Mouse (Mus musculus) hindbrain, embryonic 13.5 days (tissue): Measurements from ENCODE around the gene Tusc1. TPM values are rescaled to one million over a fixed set of nuclear protein-coding genes. Genes with fewer than 3 reads are reported as not detected.

Source experiments
- ATAC-seq: fragments of 200-750 bp; cut with Nextera tagmentation; 2 replicates; pipeline ENCODE4 v1.8.0; 2017; ENCODE audit warnings: moderate TSS enrichment; ENCODE audit not compliant: low FRiP score
- H3K27ac ChIP-seq: fragments of 300-500 bp; sonication (generic); 2 replicates; pipeline ENCODE4 v1.5.1; 2015; ENCODE audit warnings: inconsistent platforms, mild to moderate bottlenecking, moderate library complexity
- H3K27me3 ChIP-seq: fragments of 300-500 bp; sonication (generic); 2 replicates; pipeline ENCODE4 v1.6.1; 2015; ENCODE audit warnings: mild to moderate bottlenecking, inconsistent platforms
- H3K36me3 ChIP-seq: fragments of 300-500 bp; sonication (generic); 2 replicates; pipeline ENCODE4 v1.6.1; 2015; ENCODE audit warnings: mild to moderate bottlenecking, inconsistent platforms
- H3K4me1 ChIP-seq: fragments of 300-500 bp; sonication (generic); replicated peaks from 2 replicates; pipeline ENCODE4 v1.6.1; 2015; ENCODE audit warnings: inconsistent platforms
- H3K4me2 ChIP-seq: fragments of 300-500 bp; sonication (generic); 2 replicates; pipeline ENCODE4 v1.6.1; 2015; ENCODE audit warnings: inconsistent platforms, mild to moderate bottlenecking, moderate library complexity
- H3K4me3 ChIP-seq: fragments of 300-500 bp; sonication (generic); 2 replicates; pipeline ENCODE4 v1.5.1; 2015; ENCODE audit warnings: mild to moderate bottlenecking, inconsistent platforms
- H3K9ac ChIP-seq: fragments of 300-500 bp; sonication (generic); 2 replicates; pipeline ENCODE4 v1.6.1; 2015; ENCODE audit warnings: mild to moderate bottlenecking, inconsistent platforms
- H3K9me3 ChIP-seq: fragments of 300-500 bp; sonication (generic); 2 replicates; pipeline ENCODE4 v1.6.1; 2016; ENCODE audit warnings: inconsistent platforms
- WGBS: fragments of 180-500 bp; shearing (Covaris S2); methylation state at CpG from one replicate; pipeline ENCODE4 v1.1.7; 2015; 5-methylcytosine and 5-hydroxymethylcytosine counted together
- polyA plus RNA-seq: library from polyadenylated mRNA; unstranded; fragments of >200 nt; fragmentation: Nextera tagmentation; extraction: Ambion mirVana; gene quantifications from 2 replicates; pipeline ENCODE4 v1.2.1, GENCODE M21; 2015

Gene Tusc1
- 8.9 and 10.4 TPM in 2 replicates for polyA plus RNA-seq

DNA sequence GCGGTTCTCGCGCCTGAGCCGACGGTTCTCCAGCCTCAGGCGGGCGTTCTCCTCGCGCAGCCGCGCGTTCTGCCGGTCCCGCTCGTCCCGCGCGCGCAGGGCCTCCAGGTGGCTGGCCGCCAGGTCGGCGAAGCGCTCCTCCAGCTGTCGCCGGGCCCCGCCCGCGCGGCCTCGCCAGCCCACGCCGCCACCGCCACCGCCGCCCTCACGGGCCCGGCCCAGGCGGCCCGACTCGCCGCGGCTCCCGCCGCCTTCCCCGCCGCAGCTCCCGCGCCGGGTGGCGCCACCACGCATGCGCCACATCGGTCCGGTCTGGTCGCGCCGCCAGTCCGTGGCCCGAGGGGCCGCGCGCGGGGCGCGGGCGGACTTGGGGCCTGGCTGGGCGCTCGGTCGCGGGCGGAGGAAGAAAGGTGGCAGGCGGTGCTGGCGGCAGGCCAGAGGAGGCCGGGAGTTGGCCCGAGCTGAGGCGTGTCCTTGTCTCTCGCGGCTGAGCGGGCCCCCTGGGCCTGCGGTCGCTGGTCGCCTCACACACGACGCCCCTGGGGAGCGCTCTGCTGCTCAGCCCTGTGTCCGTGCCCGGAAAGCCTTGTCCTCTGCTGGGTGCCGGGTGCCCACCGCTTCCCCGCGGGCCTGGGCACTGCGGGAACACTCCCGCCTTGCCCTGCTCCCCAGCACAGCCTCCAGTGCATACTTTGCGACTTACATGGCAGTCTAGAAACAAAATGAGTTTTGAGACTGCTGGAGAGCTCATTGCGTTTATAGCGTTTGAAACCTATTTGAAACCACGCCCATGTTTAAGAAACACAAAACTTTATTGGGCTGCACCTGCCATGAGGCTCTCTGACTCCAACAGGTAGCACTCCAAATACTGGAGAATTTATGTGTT lies at the start of gene Tusc1:
Gene Tusc1, minus strand, starts transcription at position 394 of the 886 bp plus-strand sequence.
- Histone ChIP-seq H3K4me3 (peak within 1 kb of the TSS; percentile 74), H3K36me3 (no peaks in the 10 kb centered on the region), H3K27me3 (no peaks in the 10 kb centered on the region), H3K4me1 (peaks cover 5% of the 10 kb centered on the region), H3K9ac (peak within 1 kb of the TSS; percentile 92), H3K4me2 (peak within 1 kb of the TSS; percentile 90), H3K9me3 (no peaks in the 10 kb centered on the region), H3K27ac (peak within 1 kb of the TSS; percentile 98)
- WGBS: 2% methylated on average over 58 of the region's 97 CpGs
- ATAC-seq: peak; percentile 94

DNA sequence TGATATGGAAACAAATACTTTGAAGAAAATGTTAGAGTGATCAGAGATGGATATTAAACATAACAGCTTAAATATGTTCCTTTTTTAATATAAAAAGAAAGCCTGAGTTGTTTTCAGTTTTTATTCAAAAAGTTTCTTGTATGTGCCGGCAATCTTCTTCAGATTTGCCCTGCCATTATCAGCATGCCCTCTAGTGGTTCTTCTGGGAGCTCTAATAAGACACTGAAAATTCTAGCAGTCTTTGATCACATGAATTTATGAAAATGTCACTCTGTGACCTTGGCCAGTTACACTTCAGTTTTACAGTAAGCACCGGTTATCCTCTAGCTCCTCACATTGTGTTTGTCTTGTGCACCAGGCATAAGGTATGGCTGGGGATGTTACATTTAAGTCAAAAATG lies 17.6 kb upstream of the Tusc1 start:
- ATAC-seq: no peak
- H3K9ac ChIP-seq: no peak overlapping the region
- H3K9me3 ChIP-seq: no peaks in the 10 kb centered on the region
- H3K4me1 ChIP-seq: no peaks in the 10 kb centered on the region
- H3K27me3 ChIP-seq: no peaks in the 10 kb centered on the region
- no peak overlapping the region for H3K4me3 ChIP-seq
- H3K36me3 ChIP-seq: no peaks in the 10 kb centered on the region
- H3K4me2 ChIP-seq: no peak overlapping the region
- H3K27ac ChIP-seq: no peak overlapping the region
- WGBS: 80% methylated on average over 2 of the region's 2 CpGs

DNA sequence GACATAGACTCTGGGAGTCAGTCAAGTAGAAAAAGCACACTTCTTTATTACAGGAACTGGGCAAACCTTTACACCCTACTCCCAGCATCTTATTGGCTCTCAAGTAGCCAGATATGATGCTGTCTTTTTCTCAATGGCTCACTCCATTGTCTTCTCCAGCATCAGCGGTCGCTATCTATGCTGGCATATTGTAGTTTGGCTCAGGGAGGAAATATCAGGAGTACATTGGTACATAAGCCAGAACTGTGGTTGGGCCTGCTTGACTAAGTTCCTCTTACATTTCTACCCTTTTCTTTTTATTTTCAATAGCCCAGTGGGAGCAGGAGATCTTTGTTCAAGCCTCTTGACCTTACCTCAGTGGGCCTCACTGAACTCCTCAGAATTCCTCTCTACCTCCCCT lies 9.0 kb upstream of the Tusc1 start:
- WGBS: 97% methylated on average over 2 of the region's 2 CpGs
- Histone ChIP-seq H3K36me3 (no peaks in the 10 kb centered on the region), H3K27me3 (no peaks in the 10 kb centered on the region), H3K4me2 (no peak overlapping the region), H3K4me1 (no peaks in the 10 kb centered on the region), H3K9me3 (no peaks in the 10 kb centered on the region), H3K9ac (no peak overlapping the region), H3K4me3 (no peak overlapping the region), H3K27ac (no peak overlapping the region)
- ATAC-seq: no peak

DNA sequence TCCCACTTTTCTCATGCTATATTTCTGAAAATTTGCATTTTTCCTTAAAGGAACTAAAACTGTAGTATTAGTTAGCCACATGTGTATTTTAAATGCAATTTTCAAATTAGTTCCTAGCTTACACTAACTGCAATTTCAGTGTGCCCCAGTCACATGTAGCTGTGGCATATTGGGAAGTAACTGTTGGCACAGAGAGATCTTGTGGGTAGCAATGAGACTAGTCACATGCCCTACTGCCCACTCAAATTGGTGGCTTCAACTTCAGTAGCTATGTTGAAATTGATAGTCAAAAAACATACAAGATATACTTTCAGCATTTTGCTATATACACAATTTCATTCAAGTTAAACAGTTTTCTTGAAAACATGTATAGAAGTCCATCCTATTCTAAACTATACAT lies 6.3 kb upstream of the Tusc1 start:
- H3K9me3 ChIP-seq: no peaks in the 10 kb centered on the region
- no peaks in the 10 kb centered on the region for H3K4me1 ChIP-seq
- H3K27ac ChIP-seq: no peak overlapping the region
- H3K36me3 ChIP-seq: no peaks in the 10 kb centered on the region
- no peak overlapping the region for H3K4me2 ChIP-seq
- no peaks in the 10 kb centered on the region for H3K27me3 ChIP-seq
- no peak overlapping the region for H3K4me3 ChIP-seq
- no peak overlapping the region for H3K9ac ChIP-seq
- no peak for ATAC-seq

DNA sequence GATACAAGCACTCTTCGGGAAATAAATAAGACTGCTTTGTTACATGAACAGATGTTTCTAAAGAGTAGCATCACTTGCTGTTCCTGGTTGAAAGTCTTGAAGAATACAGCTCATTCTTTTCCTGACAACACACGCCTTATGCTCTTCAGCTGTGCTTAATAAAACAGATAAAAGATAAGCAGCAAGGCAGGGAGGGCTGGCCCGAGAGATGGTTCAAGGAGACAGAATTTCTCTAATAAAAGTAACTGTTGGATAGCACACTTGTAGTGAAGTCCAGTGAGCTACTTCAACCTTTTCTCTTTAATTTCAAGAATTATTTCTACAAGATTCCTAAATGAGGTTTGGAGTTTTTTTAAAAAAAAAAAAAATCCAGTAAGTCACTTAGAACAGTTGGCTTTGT lies 2.7 kb upstream of the Tusc1 start:
- 86% methylated on average over 3 of the region's 3 CpGs for WGBS
- no peaks in the 10 kb centered on the region for H3K9me3 ChIP-seq

DNA sequence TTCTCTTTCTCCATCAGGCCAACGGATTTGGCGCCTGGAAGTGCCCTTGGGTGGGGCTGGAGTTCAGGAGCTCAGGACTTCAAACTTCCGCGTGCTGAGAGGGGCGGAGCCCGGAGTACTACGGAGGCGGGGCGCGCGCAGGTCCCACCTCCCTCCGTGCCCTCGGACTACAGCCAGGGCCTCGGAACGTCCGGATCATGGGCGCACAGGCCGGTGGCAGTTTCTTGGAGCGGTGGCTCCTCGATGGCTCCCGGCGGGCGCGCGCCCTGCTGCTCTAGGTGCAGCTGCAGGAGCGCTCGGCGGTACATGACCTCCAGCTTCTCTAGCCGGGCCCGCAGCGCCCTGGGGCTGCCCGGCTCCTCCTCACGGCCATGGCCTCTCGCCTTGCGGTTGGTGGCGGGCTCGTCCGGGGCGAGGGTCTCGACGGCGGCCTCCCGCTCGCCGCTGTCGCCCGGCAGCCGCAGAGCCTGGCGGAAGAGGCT lies 634 bp downstream of the Tusc1 start:
- H3K36me3 ChIP-seq: no peaks in the 10 kb centered on the region
- no peaks in the 10 kb centered on the region for H3K9me3 ChIP-seq
- WGBS: under 1% methylated on average over 48 of the region's 49 CpGs
- peaks cover 5% of the 10 kb centered on the region for H3K4me1 ChIP-seq
- H3K9ac ChIP-seq: peak overlapping the region; percentile 92
- H3K4me3 ChIP-seq: peak overlapping the region; percentile 74
- peak overlapping the region; percentile 98 for H3K27ac ChIP-seq
- ATAC-seq: peak; percentile 90
- H3K27me3 ChIP-seq: no peaks in the 10 kb centered on the region
- peak overlapping the region; percentile 90 for H3K4me2 ChIP-seq

More for the DNA sequence above, 2.7 kb upstream of the Tusc1 start:
- Histone ChIP-seq H3K9ac (no peak overlapping the region), H3K4me2 (no peak overlapping the region), H3K4me3 (no peak overlapping the region), H3K36me3 (no peaks in the 10 kb centered on the region), H3K27me3 (no peaks in the 10 kb centered on the region), H3K4me1 (peaks cover 5% of the 10 kb centered on the region), H3K27ac (no peak overlapping the region)
- ATAC-seq: no peak

DNA sequence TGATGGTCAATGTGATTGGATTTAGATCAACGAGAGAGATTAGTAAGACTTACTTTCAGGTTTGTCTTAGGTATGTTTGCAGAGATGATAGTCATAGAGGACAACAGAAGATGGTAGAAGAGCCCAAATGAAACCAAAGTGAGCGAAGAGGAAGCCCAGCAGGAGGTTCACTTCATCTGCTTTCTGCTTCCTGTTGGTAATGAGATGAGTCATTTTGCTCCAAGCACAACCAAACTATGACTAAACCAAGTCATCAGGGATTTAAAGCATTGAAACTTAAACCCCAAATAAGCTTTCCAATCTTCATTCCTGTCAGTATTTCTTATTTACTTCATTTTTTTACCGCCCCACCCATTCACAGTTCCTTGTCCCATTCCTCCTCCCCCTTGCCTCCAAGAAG lies 27.8 kb downstream of the Tusc1 start:
- H3K4me2 ChIP-seq: no peak overlapping the region
- ATAC-seq: no peak
- H3K4me3 ChIP-seq: no peak overlapping the region
- no peak overlapping the region for H3K27ac ChIP-seq
- WGBS: 91% methylated on average over 3 of the region's 3 CpGs
- H3K4me1 ChIP-seq: no peaks in the 10 kb centered on the region
- no peaks in the 10 kb centered on the region for H3K36me3 ChIP-seq
- no peak overlapping the region for H3K9ac ChIP-seq
- no peaks in the 10 kb centered on the region for H3K9me3 ChIP-seq
- H3K27me3 ChIP-seq: no peaks in the 10 kb centered on the region

DNA sequence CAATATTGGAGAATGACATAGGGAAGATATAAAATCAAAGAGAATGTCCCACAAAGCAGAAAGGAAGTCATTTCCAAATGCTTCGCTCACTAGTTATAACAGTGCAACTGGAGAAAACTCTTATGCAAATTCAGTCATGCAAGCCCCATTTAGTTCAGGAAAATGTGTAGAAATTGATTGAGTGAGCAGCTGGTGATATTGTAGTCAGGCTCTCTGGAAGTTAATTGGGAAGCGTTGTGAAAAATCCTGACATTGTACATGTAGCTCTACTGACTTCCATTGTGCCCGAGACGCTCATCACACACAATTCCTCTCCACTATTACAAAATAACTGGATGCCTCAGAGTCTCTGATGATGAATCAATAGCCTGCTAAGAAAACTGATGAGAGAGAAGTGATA lies 49.2 kb downstream of the Tusc1 start:
- no peaks in the 10 kb centered on the region for H3K4me1 ChIP-seq
- no peak overlapping the region for H3K27ac ChIP-seq
- no peaks in the 10 kb centered on the region for H3K9me3 ChIP-seq
- no peak overlapping the region for H3K4me2 ChIP-seq
- 70% methylated on average over 4 of the region's 4 CpGs for WGBS
- no peak for ATAC-seq
- H3K36me3 ChIP-seq: no peaks in the 10 kb centered on the region
- H3K27me3 ChIP-seq: no peaks in the 10 kb centered on the region
- no peak overlapping the region for H3K9ac ChIP-seq
- H3K4me3 ChIP-seq: no peak overlapping the region
